Mouse (Mus musculus): ENCODE data around the gene Esrrg.

DNA sequence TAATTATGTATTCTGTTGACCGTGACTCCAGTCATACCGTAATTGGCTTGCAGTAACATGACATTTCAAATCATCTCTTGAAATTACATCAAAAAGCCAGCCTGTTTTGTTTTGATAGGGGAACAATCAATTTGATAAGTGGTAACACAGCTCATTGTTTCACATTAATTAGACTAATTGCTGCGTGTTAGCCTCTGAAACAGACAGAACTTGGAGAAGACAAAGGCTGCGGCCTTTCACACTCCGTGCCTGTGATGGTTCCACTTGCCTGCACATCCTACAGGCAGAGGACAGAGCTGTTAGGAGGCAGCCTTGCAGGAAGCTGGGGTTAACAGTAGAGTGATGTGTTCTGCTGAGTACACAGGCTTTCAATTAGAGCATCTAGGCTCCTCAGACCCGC lies 309.7 kb downstream of the Esrrg start:
- TF ChIP-seq EP300 (IDR thresholded peaks at IDR 0.05; ENCODE audit: low read depth in 1 of 2, low read length in 2 of 2) (no peak), CTCF (IDR thresholded peaks at IDR 0.05 in 2 of 3, conservative IDR thresholded peaks at IDR 0.05 in 1 of 3; ENCODE audit: control insufficient read depth in 1 of 3, insufficient read depth in 1 of 3, low read depth in 2 of 3, low read length in 3 of 3, poor library complexity in 1 of 3, severe bottlenecking in 1 of 3) (no peak), CHD2 (IDR thresholded peaks at IDR 0.05; ENCODE audit: low read length) (no peak), MAX (IDR thresholded peaks at IDR 0.05; ENCODE audit: low read length) (no peak), MEF2A (IDR thresholded peaks at IDR 0.05; ENCODE audit: extremely low read depth, insufficient replicate concordance, low read depth, low read length, poor library complexity, severe bottlenecking) (no peak), POLR2A (IDR thresholded peaks at IDR 0.05; ENCODE audit: control insufficient read depth in 1 of 2, insufficient read depth in 1 of 2, low read depth in 1 of 2, low read length in 2 of 2, poor library complexity in 1 of 2) (no peak), MXI1 (IDR thresholded peaks at IDR 0.05; ENCODE audit: low read depth, low read length) (no peak)
